Mouse (Mus musculus) embryo, embryonic 11.5 days (tissue): ENCODE data around the gene Asah2.
"Not testable (repeated sequence)": the region's sequence is repeated elsewhere in the genome, so short reads cannot be mapped to it uniquely, and the experiment has no call there.

Source experiments
- DNase-seq: peaks from one replicate; pipeline ENCODE4 v3.0.0-alpha.2; 2012; ENCODE audit warnings: low read depth, low spot score

Asah2 gene

GRCm38 (mm10) chr19:32102294-32102975 lies 5.6 kb downstream of the Asah2 start:
- no peak for DNase-seq

GRCm38 (mm10) chr19:32098582-32098981 lies 9.4 kb downstream of the Asah2 start:
- no peak for DNase-seq

GRCm38 (mm10) chr19:32092358-32092757 lies 15.7 kb downstream of the Asah2 start:
- no peak for DNase-seq

- DNase-seq = no peak
These were observed 17.2 kb downstream of the Asah2 start for GRCm38 (mm10) chr19:32090804-32091203.

- DNase-seq = no peak
These were observed 19.4 kb downstream of the Asah2 start for GRCm38 (mm10) chr19:32088570-32088969.

GRCm38 (mm10) chr19:32087736-32088470 lies 20.1 kb downstream of the Asah2 start:
- DNase-seq = no peak

GRCm38 (mm10) chr19:32084813-32085212 lies 23.2 kb downstream of the Asah2 start:
- not testable (repeated sequence) for DNase-seq

GRCm38 (mm10) chr19:32070340-32070739 lies 37.7 kb downstream of the Asah2 start:
- DNase-seq = no peak

GRCm38 (mm10) chr19:32069598-32069997 lies 38.4 kb downstream of the Asah2 start:
- no peak for DNase-seq

- DNase-seq = no peak
These were observed 40.3 kb downstream of the Asah2 start for GRCm38 (mm10) chr19:32067669-32068068.

- no peak for DNase-seq
These were observed 46.7 kb downstream of the Asah2 start for GRCm38 (mm10) chr19:32061294-32061693.

- no peak for DNase-seq
These were observed 51.8 kb downstream of the Asah2 start for GRCm38 (mm10) chr19:32056252-32056651.

- no peak for DNase-seq
These were observed 52.3 kb downstream of the Asah2 start for GRCm38 (mm10) chr19:32055725-32056124.

GRCm38 (mm10) chr19:32051251-32051650 lies 56.8 kb downstream of the Asah2 start:
- DNase-seq = no peak

GRCm38 (mm10) chr19:32032881-32033280 lies 75.1 kb downstream of the Asah2 start:
- DNase-seq = no peak

GRCm38 (mm10) chr19:32030430-32030829 lies 77.6 kb downstream of the Asah2 start:
- DNase-seq = peak; percentile 46

- no peak for DNase-seq
These were observed 82.6 kb downstream of the Asah2 start for GRCm38 (mm10) chr19:32025443-32025842.

GRCm38 (mm10) chr19:32019722-32020121 lies 88.3 kb downstream of the Asah2 start:
- DNase-seq = no peak

- DNase-seq = no peak
These were observed 89.4 kb downstream of the Asah2 start for GRCm38 (mm10) chr19:32018585-32018984.

GRCm38 (mm10) chr19:32018053-32018452 lies 90.0 kb downstream of the Asah2 start:
- no peak for DNase-seq

GRCm38 (mm10) chr19:32002623-32003022 lies 105.4 kb downstream of the Asah2 start:
- no peak for DNase-seq

GRCm38 (mm10) chr19:31996916-31997315 lies 111.1 kb downstream of the Asah2 start:
- DNase-seq = no peak

GRCm38 (mm10) chr19:31991057-31991456 lies 117.0 kb downstream of the Asah2 start:
- DNase-seq = no peak
